Mouse (Mus musculus): ENCODE measurements at regions not wholly inside any gene's neighbourhood (a gene's known extent, or its start where the extent isn't known, plus 50 kb on each side); places are given as distances from the start of the nearest gene placed in this dataset.

GRCm38 (mm10) chr4:58613022-58613421 lies 59.3 kb upstream of the Lpar1 start:
- no peak for ATAC-seq (replicated peaks; ENCODE audit: low FRiP score)

GRCm38 (mm10) chr4:58607491-58607890 lies 53.8 kb upstream of the Lpar1 start:
- ATAC-seq (replicated peaks; ENCODE audit: low FRiP score) = no peak
- no peak for DNase-seq (ENCODE audit: low spot score)
- Histone ChIP-seq H3K27me3 (replicated peaks; ENCODE audit: control insufficient read depth, insufficient read depth, low read length) (no peaks in the 10 kb centered on the region), H3K27ac (ENCODE audit: low read depth, low read length) (no peak overlapping the region), H3K9me3 (ENCODE audit: control insufficient read depth, low read length) (no peaks in the 10 kb centered on the region), H3K4me1 (replicated peaks; ENCODE audit: control insufficient read depth, insufficient read depth, low read length) (no peaks in the 10 kb centered on the region), H3K9ac (ENCODE audit: low read depth, low read length) (no peak overlapping the region), H3K4me3 (ENCODE audit: low read depth, low read length) (no peak overlapping the region), H3K36me3 (ENCODE audit: control insufficient read depth, insufficient read depth, low read length) (no peaks in the 10 kb centered on the region), H3K4me2 (no peak overlapping the region)
- WGBS = 78% methylated on average over 2 of the region's 2 CpGs

More at GRCm38 (mm10) chr4:58613022-58613421, 59.3 kb upstream of the Lpar1 start:
- Histone ChIP-seq H3K4me3 (ENCODE audit: low read depth, low read length) (no peak overlapping the region), H3K36me3 (ENCODE audit: control insufficient read depth, insufficient read depth, low read length) (no peaks in the 10 kb centered on the region), H3K9ac (ENCODE audit: low read depth, low read length) (no peak overlapping the region), H3K27ac (ENCODE audit: low read depth, low read length) (no peak overlapping the region), H3K9me3 (ENCODE audit: control insufficient read depth, low read length) (no peaks in the 10 kb centered on the region), H3K4me1 (replicated peaks; ENCODE audit: control insufficient read depth, insufficient read depth, low read length) (no peaks in the 10 kb centered on the region), H3K27me3 (replicated peaks; ENCODE audit: control insufficient read depth, insufficient read depth, low read length) (no peaks in the 10 kb centered on the region), H3K4me2 (no peak overlapping the region)
- WGBS = 55% methylated on average over 3 of the region's 3 CpGs
- DNase-seq (ENCODE audit: low spot score) = no peak

- Histone ChIP-seq H3K27ac (ENCODE audit: low read depth, low read length) (no peak overlapping the region), H3K4me1 (replicated peaks; ENCODE audit: control insufficient read depth, insufficient read depth, low read length) (no peaks in the 10 kb centered on the region), H3K36me3 (ENCODE audit: control insufficient read depth, insufficient read depth, low read length) (no peaks in the 10 kb centered on the region), H3K4me2 (no peak overlapping the region), H3K4me3 (ENCODE audit: low read depth, low read length) (no peak overlapping the region), H3K9ac (ENCODE audit: low read depth, low read length) (no peak overlapping the region), H3K27me3 (replicated peaks; ENCODE audit: control insufficient read depth, insufficient read depth, low read length) (no peaks in the 10 kb centered on the region), H3K9me3 (ENCODE audit: control insufficient read depth, low read length) (no peaks in the 10 kb centered on the region)
- ATAC-seq (replicated peaks; ENCODE audit: low FRiP score) (no peak), DNase-seq (ENCODE audit: low spot score) (no peak)
- 73% methylated on average over 3 of the region's 3 CpGs for WGBS
Observed at GRCm38 (mm10) chr4:58605941-58606340, 52.2 kb upstream of the Lpar1 start.

Data from liver, embryonic 11.5 days (tissue).